Mouse (Mus musculus) neural tube, embryonic 10.5 days (tissue): ENCODE measurements around the gene H2-T22.

ENCODE experiments used
- DNase-seq: peaks from one replicate; pipeline ENCODE4 v3.0.0-alpha.2; 2017; ENCODE audit warnings: low spot score; ENCODE audit errors: extremely low spot score

Gene H2-T22

DNA sequence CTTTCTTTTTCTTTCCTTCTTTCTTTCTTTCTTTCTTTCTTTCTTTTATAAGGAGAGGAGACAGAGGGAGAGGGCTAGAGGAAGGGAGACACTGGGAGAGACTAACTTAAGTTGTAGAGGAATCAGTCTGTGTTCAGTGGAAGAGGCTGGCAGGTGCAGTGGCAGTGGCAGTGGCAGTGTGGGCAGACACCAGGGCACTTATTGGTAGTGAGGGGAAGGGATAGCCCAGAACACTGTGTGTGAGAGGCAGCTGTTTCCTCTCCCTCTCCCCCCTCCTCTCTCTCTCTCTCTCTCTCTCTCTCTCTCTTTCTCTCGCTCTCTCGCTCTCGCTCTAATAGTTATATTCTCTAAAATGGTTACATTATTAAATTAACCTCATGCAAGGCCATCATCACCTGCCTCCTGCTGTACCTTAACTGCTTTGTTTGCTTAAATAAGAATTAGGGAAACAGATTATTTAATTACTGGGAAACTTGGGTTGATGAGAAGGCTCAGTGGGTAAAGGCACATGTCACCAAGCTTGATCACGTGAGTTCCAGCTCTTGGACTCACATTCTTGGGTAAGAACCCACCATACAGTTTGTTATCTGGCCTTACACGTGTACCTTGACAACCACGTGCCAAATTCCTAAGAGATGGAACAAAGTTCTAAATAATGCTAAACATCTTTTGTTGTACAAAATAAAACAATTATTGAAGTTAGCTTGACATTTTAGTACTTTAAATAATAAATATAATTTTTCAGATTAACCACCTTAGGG lies 43.8 kb downstream of the H2-T22 start:
- no peak for DNase-seq

DNA sequence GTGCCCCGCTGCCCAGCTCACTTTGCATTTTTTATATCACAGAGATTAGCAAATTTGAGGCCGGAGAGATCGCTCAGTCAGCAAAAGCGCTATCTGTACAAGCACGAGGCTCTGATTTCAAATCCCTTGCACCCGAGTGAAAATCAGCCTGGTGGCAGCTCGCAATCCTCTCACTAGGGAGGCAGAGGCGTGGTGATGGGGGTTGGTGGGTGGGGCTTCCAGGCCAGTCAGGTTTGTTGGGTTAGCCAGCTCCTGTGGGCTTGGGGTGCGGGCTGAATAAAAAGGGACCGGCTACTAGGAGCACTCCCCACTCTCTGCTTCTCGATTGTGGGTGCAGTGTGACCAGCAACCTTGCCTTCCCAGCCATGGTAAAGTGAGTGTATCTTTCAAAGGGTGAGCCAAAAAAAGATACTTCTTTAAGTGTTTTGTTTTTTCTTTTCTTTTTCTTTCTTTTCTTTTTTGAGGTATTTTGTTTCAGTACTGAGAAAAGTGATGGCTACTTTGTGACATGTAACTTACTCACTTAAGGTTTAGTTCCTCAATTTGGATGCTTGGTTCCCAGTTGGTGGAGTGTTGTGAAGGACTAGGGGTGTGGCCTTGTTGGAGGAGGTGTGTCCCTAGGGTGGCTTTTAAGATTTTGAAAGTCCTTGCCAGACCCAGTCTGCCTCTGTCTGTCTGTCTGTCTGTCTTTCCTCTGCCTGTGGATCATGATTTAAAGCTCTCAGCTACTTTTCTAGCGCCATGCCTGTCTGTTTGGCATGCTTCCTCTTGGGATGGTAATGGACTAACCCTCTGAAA lies 44.6 kb downstream of the H2-T22 start:
- DNase-seq, result no peak

DNA sequence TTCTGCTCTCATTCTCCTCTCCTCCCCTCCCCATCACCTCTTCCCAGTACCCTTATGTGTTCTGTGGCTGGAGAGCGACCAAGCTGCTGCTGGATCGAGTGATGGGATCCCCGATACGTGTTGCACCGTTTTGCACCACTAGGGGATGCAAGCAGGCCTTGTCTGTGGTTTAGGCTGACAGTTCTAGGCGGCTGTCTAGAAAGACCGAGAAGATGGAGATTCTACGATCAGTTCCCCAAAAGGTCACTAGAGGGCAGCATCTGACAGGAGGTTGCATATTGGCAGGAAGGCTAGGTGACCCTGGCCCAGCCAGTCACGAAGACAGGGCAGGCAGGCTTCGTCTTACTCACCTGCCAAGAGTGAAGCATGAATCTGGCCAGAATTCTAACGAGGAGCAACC lies 45.6 kb downstream of the H2-T22 start:
- peak; percentile 95 for DNase-seq

DNA sequence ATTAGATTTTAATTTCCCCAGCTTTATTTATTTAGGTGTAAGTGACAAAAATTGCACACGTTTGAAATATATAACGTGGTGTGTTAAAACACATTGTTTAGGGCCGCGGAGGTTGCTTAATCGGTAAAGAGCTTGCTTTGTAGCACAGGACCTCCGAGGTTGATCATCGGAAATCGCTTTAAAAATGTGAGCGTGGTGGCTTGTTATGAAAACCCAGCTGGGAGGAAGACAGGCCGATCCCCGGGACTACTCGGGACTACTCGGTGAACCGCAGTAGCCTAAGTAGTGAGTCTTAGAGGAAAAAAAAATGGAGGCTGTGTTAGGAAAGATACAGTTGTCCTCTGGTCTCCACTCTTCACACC lies 47.7 kb downstream of the H2-T22 start:
- DNase-seq, result peak; percentile 30

DNA sequence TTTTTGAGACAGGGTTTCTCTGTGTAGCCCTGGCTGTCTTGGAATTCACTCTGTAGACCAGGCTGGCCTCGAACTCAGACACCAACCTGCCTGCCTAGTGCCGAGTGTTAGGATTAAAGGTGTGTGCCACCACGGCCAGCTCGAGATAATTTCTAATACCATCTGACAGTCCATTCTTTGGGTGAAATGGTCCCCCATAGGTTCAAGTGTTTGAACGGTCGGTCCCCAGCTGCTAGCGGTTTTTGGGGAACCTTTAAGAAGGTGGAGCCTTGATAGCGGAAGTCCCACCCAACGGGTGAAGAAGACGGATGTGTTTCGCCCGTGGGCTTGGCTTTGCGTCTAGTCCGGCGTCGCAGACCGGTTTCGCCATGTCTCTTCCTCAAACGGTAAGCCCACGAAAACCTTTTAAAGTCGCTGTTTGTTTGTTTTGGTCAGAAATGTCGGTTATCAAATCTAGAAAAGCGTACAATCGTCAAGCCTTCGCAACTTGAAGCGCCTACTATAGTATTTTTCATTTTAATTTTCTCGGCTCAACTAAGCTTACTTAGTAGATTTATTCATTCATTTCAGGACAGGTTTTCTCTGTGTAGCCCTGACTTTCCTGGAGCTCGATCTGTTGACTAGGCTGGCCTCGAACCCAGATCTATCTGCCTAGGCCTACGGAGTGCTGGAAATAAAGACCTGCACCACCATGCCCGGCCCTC lies 48.2 kb downstream of the H2-T22 start:
- peak; percentile 81 for DNase-seq

DNA sequence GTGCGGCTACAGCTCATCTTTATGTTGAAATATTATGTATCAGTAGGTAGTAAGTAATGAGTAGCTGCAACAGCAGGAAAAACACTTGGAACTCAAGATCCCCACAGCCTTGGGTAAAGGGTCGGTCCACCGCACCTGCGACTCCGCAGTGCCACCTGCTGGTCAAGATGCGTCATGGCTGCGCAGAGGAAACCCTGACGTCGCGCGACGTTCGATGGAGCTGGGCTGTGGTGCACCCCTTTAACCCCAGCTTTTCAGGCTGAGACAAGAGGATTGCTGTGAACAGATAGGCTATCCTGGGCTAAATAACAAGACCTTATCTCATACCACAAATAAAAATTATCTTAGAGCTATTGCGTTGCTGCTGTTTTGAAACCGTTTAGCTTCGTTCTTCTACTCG lies 48.9 kb downstream of the H2-T22 start:
- DNase-seq, result peak; percentile 85

DNA sequence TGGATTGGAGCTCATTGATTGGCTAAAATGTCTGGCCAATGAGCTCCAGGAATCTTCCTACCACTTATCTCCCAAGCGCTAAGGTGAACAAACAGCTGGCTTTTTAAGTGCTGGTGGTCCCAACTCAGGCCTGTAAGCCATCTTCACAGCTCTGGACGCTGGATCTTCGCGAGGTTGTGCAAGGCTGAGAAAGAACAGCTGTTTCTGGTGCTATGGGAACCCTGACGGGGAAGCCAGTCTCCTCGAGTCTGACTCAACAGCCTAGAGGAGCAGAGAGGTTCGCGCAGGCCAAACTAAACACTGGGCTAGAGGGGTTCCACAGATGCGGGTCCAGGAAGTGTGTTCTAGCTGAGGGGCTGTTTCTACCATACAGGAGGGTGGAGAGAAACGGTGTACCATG lies 50.8 kb downstream of the H2-T22 start:
- no peak for DNase-seq
